Mouse (Mus musculus) stomach, embryonic 14.5 days (tissue): ENCODE measurements at regions not wholly inside any gene's neighbourhood (a gene's known extent, or its start where the extent isn't known, plus 50 kb on each side); places are given as distances from the start of the nearest gene placed in this dataset.
A peak's percentile ranks its signal among the peaks of the same experiment; 100 is the strongest.

Source experiments
- ATAC-seq: fragments of 200-750 bp; cut with Nextera tagmentation; 2 replicates; pipeline ENCODE4 v1.8.0; 2017; ENCODE audit warnings: low read depth, moderate TSS enrichment; ENCODE audit not compliant: insufficient number of reproducible peaks, insufficient read depth, low FRiP score
- H3K27ac ChIP-seq: fragments of 300-500 bp; sonication (generic); 2 replicates; pipeline ENCODE4 v1.5.1; 2014; ENCODE audit warnings: mild to moderate bottlenecking, low read length, moderate library complexity, mixed read lengths
- H3K27me3 ChIP-seq: fragments of 300-500 bp; sonication (generic); 2 replicates; pipeline ENCODE4 v1.6.1; 2014; ENCODE audit warnings: low read length, control low read depth, mixed read lengths; ENCODE audit not compliant: control insufficient read depth, insufficient read depth
- H3K36me3 ChIP-seq: fragments of 300-500 bp; sonication (generic); 2 replicates; pipeline ENCODE4 v1.6.1; 2014; ENCODE audit warnings: mild to moderate bottlenecking, control low read depth, low read length, moderate library complexity, mixed read lengths; ENCODE audit not compliant: control insufficient read depth, insufficient read depth
- H3K4me1 ChIP-seq: fragments of 300-500 bp; sonication (generic); 2 replicates; pipeline ENCODE4 v1.6.1; 2014; ENCODE audit warnings: low read length, control low read depth, mixed read lengths; ENCODE audit not compliant: control insufficient read depth, insufficient read depth
- H3K4me2 ChIP-seq: fragments of 300-500 bp; sonication (generic); replicated peaks from 2 replicates; pipeline ENCODE4 v1.6.1; 2014; ENCODE audit warnings: low read depth, low read length, control low read depth
- H3K4me3 ChIP-seq: fragments of 300-500 bp; sonication (generic); 2 replicates; pipeline ENCODE4 v1.5.1; 2014; ENCODE audit warnings: low read depth, low read length, control low read depth
- H3K9ac ChIP-seq: fragments of 300-500 bp; sonication (generic); replicated peaks from 2 replicates; pipeline ENCODE4 v1.6.1; 2014; ENCODE audit warnings: low read depth, mild to moderate bottlenecking, control low read depth, low read length, moderate library complexity, mixed read lengths
- H3K9me3 ChIP-seq: fragments of 300-500 bp; sonication (generic); 2 replicates; pipeline ENCODE4 v1.6.1; 2016; ENCODE audit warnings: low read depth, low read length, control low read depth; ENCODE audit not compliant: control insufficient read depth
- WGBS: fragments of 180-500 bp; shearing (Covaris S2); extraction: QIAGEN DNeasy Blood & Tissue Kit; methylation state at CpG from one replicate; pipeline ENCODE4 v1.1.7; 2014; 5-methylcytosine and 5-hydroxymethylcytosine counted together

GRCm38 (mm10) chr7:133457436-133458324 lies 144.3 kb downstream of the Tex36 start:
- H3K27me3 ChIP-seq, result no peaks in the 10 kb centered on the region
- no peaks in the 10 kb centered on the region for H3K36me3 ChIP-seq
- ATAC-seq, result peak; percentile 37; the same call in 1 of the 2 replicates
- no peak overlapping the region for H3K9ac ChIP-seq
- no peaks in the 10 kb centered on the region for H3K9me3 ChIP-seq
- peak overlapping the region; percentile 87 for H3K27ac ChIP-seq
- H3K4me1 ChIP-seq, result peaks cover 17% of the 10 kb centered on the region; the same call in 1 of the 2 replicates
- no peak overlapping the region for H3K4me3 ChIP-seq
- no peak overlapping the region for H3K4me2 ChIP-seq
- 35% methylated on average over 16 of the region's 16 CpGs for WGBS

- Histone ChIP-seq H3K27me3 (no peaks in the 10 kb centered on the region), H3K4me3 (no peak overlapping the region), H3K4me1 (no peaks in the 10 kb centered on the region), H3K36me3 (no peaks in the 10 kb centered on the region), H3K27ac (no peak overlapping the region), H3K9ac (no peak overlapping the region), H3K4me2 (no peak overlapping the region), H3K9me3 (no peaks in the 10 kb centered on the region)
- no peak for ATAC-seq
- 75% methylated on average over 7 of the region's 7 CpGs for WGBS
These were observed 151.7 kb downstream of the Tex36 start for GRCm38 (mm10) chr7:133450246-133450645.

GRCm38 (mm10) chr7:133447079-133447478 lies 154.9 kb downstream of the Tex36 start:
- WGBS, result 41% methylated on average over 2 of the region's 2 CpGs
- Histone ChIP-seq H3K4me1 (no peaks in the 10 kb centered on the region), H3K4me2 (no peak overlapping the region), H3K9ac (no peak overlapping the region), H3K9me3 (no peaks in the 10 kb centered on the region), H3K27me3 (no peaks in the 10 kb centered on the region), H3K27ac (no peak overlapping the region), H3K4me3 (no peak overlapping the region), H3K36me3 (no peaks in the 10 kb centered on the region)
- no peak for ATAC-seq

GRCm38 (mm10) chr7:133441661-133442060 lies 160.3 kb downstream of the Tex36 start:
- Histone ChIP-seq H3K4me2 (no peak overlapping the region), H3K4me3 (no peak overlapping the region), H3K9me3 (no peaks in the 10 kb centered on the region), H3K27me3 (no peaks in the 10 kb centered on the region), H3K27ac (no peak overlapping the region), H3K9ac (no peak overlapping the region), H3K36me3 (no peaks in the 10 kb centered on the region), H3K4me1 (peaks cover 7% of the 10 kb centered on the region; the same call in 1 of the 2 replicates)
- WGBS, result 35% methylated on average over 4 of the region's 4 CpGs
- ATAC-seq, result no peak

- no peak overlapping the region for H3K4me2 ChIP-seq
These were observed 160.8 kb downstream of the Tex36 start for GRCm38 (mm10) chr7:133441169-133441568.

GRCm38 (mm10) chr7:133440711-133441110 lies 161.2 kb downstream of the Tex36 start:
- no peak overlapping the region for H3K4me2 ChIP-seq
- WGBS, result 61% methylated on average over 12 of the region's 12 CpGs
- no peak for ATAC-seq
- H3K4me3 ChIP-seq, result no peak overlapping the region
- H3K4me1 ChIP-seq, result peaks cover 7% of the 10 kb centered on the region; the same call in 1 of the 2 replicates
- H3K9ac ChIP-seq, result no peak overlapping the region
- H3K27ac ChIP-seq, result no peak overlapping the region
- H3K9me3 ChIP-seq, result no peaks in the 10 kb centered on the region
- H3K27me3 ChIP-seq, result no peaks in the 10 kb centered on the region
- no peaks in the 10 kb centered on the region for H3K36me3 ChIP-seq

More at GRCm38 (mm10) chr7:133441169-133441568, 160.8 kb downstream of the Tex36 start:
- no peaks in the 10 kb centered on the region for H3K36me3 ChIP-seq
- H3K9ac ChIP-seq, result no peak overlapping the region
- no peak overlapping the region for H3K4me3 ChIP-seq
- no peak for ATAC-seq
- WGBS, result 77% methylated on average over 6 of the region's 6 CpGs
- peaks cover 7% of the 10 kb centered on the region; the same call in 1 of the 2 replicates for H3K4me1 ChIP-seq
- no peaks in the 10 kb centered on the region for H3K9me3 ChIP-seq
- no peak overlapping the region for H3K27ac ChIP-seq
- H3K27me3 ChIP-seq, result no peaks in the 10 kb centered on the region

- H3K36me3 ChIP-seq, result no peaks in the 10 kb centered on the region
These were observed 161.9 kb downstream of the Tex36 start for GRCm38 (mm10) chr7:133440086-133440485.

GRCm38 (mm10) chr7:133438631-133439030 lies 163.3 kb downstream of the Tex36 start:
- H3K4me3 ChIP-seq, result no peak overlapping the region
- no peak overlapping the region for H3K9ac ChIP-seq
- no peaks in the 10 kb centered on the region for H3K36me3 ChIP-seq
- no peak overlapping the region for H3K27ac ChIP-seq
- ATAC-seq, result no peak
- no peaks in the 10 kb centered on the region for H3K9me3 ChIP-seq
- peaks cover 14% of the 10 kb centered on the region; the same call in 1 of the 2 replicates for H3K4me1 ChIP-seq
- no peaks in the 10 kb centered on the region for H3K27me3 ChIP-seq
- 61% methylated on average over 6 of the region's 6 CpGs for WGBS
- H3K4me2 ChIP-seq, result no peak overlapping the region

More at GRCm38 (mm10) chr7:133440086-133440485, 161.9 kb downstream of the Tex36 start:
- ATAC-seq, result no peak
- H3K9me3 ChIP-seq, result no peaks in the 10 kb centered on the region
- 74% methylated on average over 6 of the region's 6 CpGs for WGBS
- no peak overlapping the region for H3K4me2 ChIP-seq
- no peaks in the 10 kb centered on the region for H3K27me3 ChIP-seq
- peaks cover 7% of the 10 kb centered on the region; the same call in 1 of the 2 replicates for H3K4me1 ChIP-seq
- H3K27ac ChIP-seq, result no peak overlapping the region
- H3K9ac ChIP-seq, result no peak overlapping the region
- H3K4me3 ChIP-seq, result no peak overlapping the region
